Mouse (Mus musculus): ENCODE data around the gene Cd300a. TPM values are rescaled to one million over a fixed set of nuclear protein-coding genes. Genes with fewer than 3 reads are reported as not detected.

Cd300a gene
- polyA plus RNA-seq, 1 experiment = 15.1 TPM

- 92% methylated on average over 2 of the region's 2 CpGs for WGBS
- H3K4me1 ChIP-seq (ENCODE audit: control insufficient read depth, insufficient read depth, low read length) = no peaks in the 10 kb centered on the region; the same call in 1 of the 2 replicates
- no peak overlapping the region for H3K27ac ChIP-seq (ENCODE audit: control insufficient read depth, insufficient read depth, low read depth, low read length, poor library complexity)
- TF ChIP-seq CTCF (IDR thresholded peaks at IDR 0.05; ENCODE audit: control insufficient read depth, insufficient read depth, low read length) (peak; percentile 85), POLR2A (IDR thresholded peaks at IDR 0.05; ENCODE audit: borderline replicate concordance, control insufficient read depth, low read depth, low read length) (no peak)
- no peak overlapping the region for H3K4me3 ChIP-seq (replicated peaks; ENCODE audit: control insufficient read depth, low read depth, low read length)
These were observed 31.2 kb upstream of the Cd300a start for GRCm38 (mm10) chr11:114858641-114859040.

DNA sequence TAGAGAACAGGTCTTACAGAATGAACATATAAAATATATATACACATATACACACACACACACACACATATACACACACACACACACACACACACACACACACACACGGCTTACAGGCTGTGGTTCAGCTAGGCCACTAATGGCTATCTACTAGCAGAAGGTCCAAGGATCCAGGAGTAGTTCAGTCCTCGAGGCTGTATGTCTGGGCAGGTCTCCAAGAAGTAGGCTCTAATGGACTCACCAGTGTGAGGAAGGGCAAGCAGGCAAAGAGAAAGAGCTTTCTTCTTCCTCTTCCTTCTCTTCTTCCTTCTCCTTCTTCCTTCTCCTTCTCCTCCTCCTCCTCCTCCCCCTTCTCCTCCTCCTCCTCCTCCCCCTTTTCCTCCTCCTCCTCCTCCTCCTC is 28.8 kb upstream of the Cd300a start:
- Histone ChIP-seq H3K4me1 (ENCODE audit: control insufficient read depth, insufficient read depth, low read length) (no peaks in the 10 kb centered on the region; the same call in 1 of the 2 replicates), H3K27ac (ENCODE audit: control insufficient read depth, insufficient read depth, low read depth, low read length, poor library complexity) (no peak overlapping the region), H3K4me3 (replicated peaks; ENCODE audit: control insufficient read depth, low read depth, low read length) (no peak overlapping the region)
- WGBS = 22% methylated on average over 2 of the region's 2 CpGs
- TF ChIP-seq CTCF (IDR thresholded peaks at IDR 0.05; ENCODE audit: control insufficient read depth, insufficient read depth, low read length) (no peak), POLR2A (IDR thresholded peaks at IDR 0.05; ENCODE audit: borderline replicate concordance, control insufficient read depth, low read depth, low read length) (no peak)

- TF ChIP-seq CTCF (IDR thresholded peaks at IDR 0.05; ENCODE audit: control insufficient read depth, insufficient read depth, low read length) (no peak), POLR2A (IDR thresholded peaks at IDR 0.05; ENCODE audit: borderline replicate concordance, control insufficient read depth, low read depth, low read length) (no peak)
- no peak overlapping the region for H3K4me3 ChIP-seq (replicated peaks; ENCODE audit: control insufficient read depth, low read depth, low read length)
- WGBS = 68% methylated on average over 3 of the region's 3 CpGs
- H3K4me1 ChIP-seq (ENCODE audit: control insufficient read depth, insufficient read depth, low read length) = no peaks in the 10 kb centered on the region; the same call in 1 of the 2 replicates
- H3K27ac ChIP-seq (ENCODE audit: control insufficient read depth, insufficient read depth, low read depth, low read length, poor library complexity) = no peak overlapping the region
These were observed 27.2 kb upstream of the Cd300a start for GRCm38 (mm10) chr11:114862687-114863086.

GRCm38 (mm10) chr11:114863918-114864420 is 25.9 kb upstream of the Cd300a start:
- no peak for TF ChIP-seq CTCF (IDR thresholded peaks at IDR 0.05; ENCODE audit: control insufficient read depth, insufficient read depth, low read length)
- TF ChIP-seq POLR2A (IDR thresholded peaks at IDR 0.05; ENCODE audit: borderline replicate concordance, control insufficient read depth, low read depth, low read length) = no peak
- WGBS = 85% methylated on average over 21 of the region's 21 CpGs
- Histone ChIP-seq H3K4me3 (replicated peaks; ENCODE audit: control insufficient read depth, low read depth, low read length) (no peak overlapping the region), H3K27ac (ENCODE audit: control insufficient read depth, insufficient read depth, low read depth, low read length, poor library complexity) (no peak overlapping the region), H3K4me1 (ENCODE audit: control insufficient read depth, insufficient read depth, low read length) (no peaks in the 10 kb centered on the region; the same call in 1 of the 2 replicates)

- H3K4me1 ChIP-seq (ENCODE audit: control insufficient read depth, insufficient read depth, low read length) = no peaks in the 10 kb centered on the region
- TF ChIP-seq CTCF (IDR thresholded peaks at IDR 0.05; ENCODE audit: control insufficient read depth, insufficient read depth, low read length) (no peak), POLR2A (IDR thresholded peaks at IDR 0.05; ENCODE audit: borderline replicate concordance, control insufficient read depth, low read depth, low read length) (no peak)
- no peak overlapping the region for H3K27ac ChIP-seq (ENCODE audit: control insufficient read depth, insufficient read depth, low read depth, low read length, poor library complexity)
- WGBS = 51% methylated on average over 5 of the region's 5 CpGs
- H3K4me3 ChIP-seq (replicated peaks; ENCODE audit: control insufficient read depth, low read depth, low read length) = no peak overlapping the region
These were observed 23.8 kb upstream of the Cd300a start for GRCm38 (mm10) chr11:114865999-114866398.

DNA sequence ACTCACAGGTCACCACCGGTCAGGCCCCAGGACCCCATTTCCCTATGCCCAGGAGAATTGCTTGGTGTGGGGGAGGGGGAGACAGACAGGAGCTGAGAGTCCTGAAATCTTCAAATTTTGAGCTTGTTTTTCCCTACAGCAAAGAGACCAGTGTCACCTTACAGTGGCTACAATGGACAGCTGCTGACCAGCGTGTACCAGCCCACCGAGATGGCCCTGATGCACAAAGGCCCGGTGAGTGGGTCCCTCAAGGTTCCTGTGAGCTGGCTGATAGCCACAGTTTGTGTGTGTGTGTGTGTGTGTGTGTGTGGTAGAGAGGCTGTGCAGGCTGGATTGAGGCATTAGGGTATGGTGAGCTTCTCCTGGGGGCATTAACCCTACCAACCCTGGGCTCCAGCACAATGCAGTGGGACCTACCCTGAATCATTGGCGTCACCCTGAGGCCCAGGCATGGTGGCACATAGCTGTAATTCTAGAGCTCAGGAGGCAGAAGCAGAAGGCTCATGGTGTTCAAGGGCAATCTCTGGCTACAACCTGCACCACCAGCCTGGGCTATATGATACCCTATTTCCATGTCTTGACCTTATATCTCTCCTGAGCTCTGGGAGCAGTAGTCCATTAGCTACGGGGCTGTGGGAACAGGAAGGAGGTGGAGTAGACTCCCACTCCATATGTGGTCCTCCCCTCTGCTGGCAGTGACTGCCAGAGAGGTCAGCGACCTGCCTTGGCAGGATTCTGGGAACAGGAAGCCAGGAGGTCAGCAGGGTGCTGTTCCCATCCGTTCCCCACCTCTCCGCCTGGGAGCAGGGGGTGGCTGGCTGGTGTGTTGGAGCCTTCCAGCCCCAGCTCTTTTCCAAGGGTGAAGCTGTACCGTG is 23.1 kb upstream of the Cd300a start:
- no peaks in the 10 kb centered on the region for H3K4me1 ChIP-seq (ENCODE audit: control insufficient read depth, insufficient read depth, low read length)
- TF ChIP-seq CTCF (IDR thresholded peaks at IDR 0.05; ENCODE audit: control insufficient read depth, insufficient read depth, low read length) = no peak
- no peak for TF ChIP-seq POLR2A (IDR thresholded peaks at IDR 0.05; ENCODE audit: borderline replicate concordance, control insufficient read depth, low read depth, low read length)
- H3K4me3 ChIP-seq (replicated peaks; ENCODE audit: control insufficient read depth, low read depth, low read length) = no peak overlapping the region
- WGBS = 68% methylated on average over 10 of the region's 10 CpGs
- H3K27ac ChIP-seq (ENCODE audit: control insufficient read depth, insufficient read depth, low read depth, low read length, poor library complexity) = no peak overlapping the region

DNA sequence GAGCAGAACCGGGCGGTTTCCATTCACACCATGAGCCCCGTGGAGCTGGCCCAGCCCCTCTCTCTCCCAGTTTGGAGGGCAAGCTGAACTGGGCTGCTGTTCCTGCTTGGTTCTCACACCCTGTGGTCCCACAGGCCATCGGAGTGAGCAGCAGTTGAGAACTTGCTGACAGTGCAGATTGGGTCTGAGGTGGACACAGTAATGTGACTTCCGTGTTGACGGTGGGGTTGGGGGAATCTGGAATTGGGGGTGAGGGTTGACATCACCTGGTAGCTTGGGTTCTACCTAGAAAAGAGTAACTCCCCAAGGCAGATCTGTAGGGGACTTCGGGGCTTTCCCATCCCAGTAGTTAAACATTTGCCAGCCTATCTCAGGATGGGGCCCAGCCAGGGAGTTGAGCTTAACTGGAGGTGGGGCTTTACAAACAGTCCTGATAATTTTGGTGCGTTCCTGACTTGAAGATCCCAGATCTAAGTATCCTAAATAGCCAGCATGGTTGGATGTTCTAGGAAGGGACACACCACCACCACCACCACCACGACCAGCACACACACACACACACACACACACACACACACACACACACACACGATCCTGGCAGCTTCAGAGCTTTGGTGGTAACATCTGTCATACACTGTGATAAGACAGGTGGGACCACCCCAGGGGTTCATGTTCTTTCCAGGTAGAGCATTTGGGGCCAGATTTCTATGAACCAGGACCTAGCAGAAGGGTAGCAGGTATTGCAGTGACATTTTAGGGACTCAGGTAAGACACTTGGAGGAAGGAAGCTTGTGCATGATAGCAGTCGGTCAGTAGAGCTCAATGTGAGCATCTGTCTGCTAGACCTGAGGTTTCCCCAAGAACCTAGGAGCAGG is 22.2 kb upstream of the Cd300a start:
- TF ChIP-seq POLR2A (IDR thresholded peaks at IDR 0.05; ENCODE audit: borderline replicate concordance, control insufficient read depth, low read depth, low read length) (no peak), CTCF (IDR thresholded peaks at IDR 0.05; ENCODE audit: control insufficient read depth, insufficient read depth, low read length) (no peak)
- WGBS = 63% methylated on average over 11 of the region's 11 CpGs
- Histone ChIP-seq H3K4me1 (ENCODE audit: control insufficient read depth, insufficient read depth, low read length) (no peaks in the 10 kb centered on the region), H3K4me3 (replicated peaks; ENCODE audit: control insufficient read depth, low read depth, low read length) (no peak overlapping the region), H3K27ac (ENCODE audit: control insufficient read depth, insufficient read depth, low read depth, low read length, poor library complexity) (no peak overlapping the region)

DNA sequence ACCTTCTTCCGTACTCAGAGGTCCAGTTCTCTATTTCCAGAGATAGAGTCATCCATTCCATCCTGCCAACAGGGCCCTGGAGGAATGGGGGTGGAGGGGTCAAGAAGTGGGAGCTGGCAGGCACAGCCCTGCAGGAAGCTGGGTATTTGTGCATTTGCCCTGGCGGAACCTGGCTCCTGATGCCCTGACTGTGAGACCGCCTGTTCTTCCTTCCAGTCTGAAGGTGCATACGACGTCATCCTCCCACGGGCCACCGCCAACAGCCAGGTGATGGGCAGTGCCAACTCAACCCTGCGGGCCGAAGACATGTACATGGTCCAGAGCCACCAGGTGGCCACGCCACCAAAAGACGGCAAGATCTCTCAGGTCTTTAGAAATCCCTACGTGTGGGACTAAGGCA is 21.6 kb upstream of the Cd300a start:
- H3K4me3 ChIP-seq (replicated peaks; ENCODE audit: control insufficient read depth, low read depth, low read length) = no peak overlapping the region
- H3K27ac ChIP-seq (ENCODE audit: control insufficient read depth, insufficient read depth, low read depth, low read length, poor library complexity) = no peak overlapping the region
- no peaks in the 10 kb centered on the region; the same call in 1 of the 2 replicates for H3K4me1 ChIP-seq (ENCODE audit: control insufficient read depth, insufficient read depth, low read length)
- WGBS = 73% methylated on average over 12 of the region's 12 CpGs
- TF ChIP-seq POLR2A (IDR thresholded peaks at IDR 0.05; ENCODE audit: borderline replicate concordance, control insufficient read depth, low read depth, low read length) (no peak), CTCF (IDR thresholded peaks at IDR 0.05; ENCODE audit: control insufficient read depth, insufficient read depth, low read length) (no peak)

Measured in bone marrow, adult 2 months (tissue).